Mouse (Mus musculus): ENCODE results near the gene Prnd. TPM values are rescaled to one million over a fixed set of nuclear protein-coding genes. Genes with fewer than 3 reads are reported as not detected.

The Prnd gene
- polyA plus RNA-seq, 1 experiment from 2014 or later, result 9.5 TPM

Other genes starting within 250 kb of the Prnd start
- not detected in 2 replicates for gene Erv3, start 91.1 kb upstream of the Prnd start, polyA plus RNA-seq (2015; fragmentation: Nextera tagmentation; extraction: Ambion mirVana)
- gene Prnp, start 40.9 kb upstream of the Prnd start, polyA plus RNA-seq (2015; fragmentation: Nextera tagmentation; extraction: Ambion mirVana), result 141 and 148 TPM in 2 replicates
- gene Prn, start 40.9 kb upstream of the Prnd start, polyA plus RNA-seq (2015; fragmentation: Nextera tagmentation; extraction: Ambion mirVana), result not detected in 2 replicates
- gene Rassf2, start 79.4 kb downstream of the Prnd start, polyA plus RNA-seq (2015; fragmentation: Nextera tagmentation; extraction: Ambion mirVana), result 21.6 and 22.5 TPM in 2 replicates
- 33.1 and 36.8 TPM in 2 replicates for gene Slc23a2, start 194.2 kb downstream of the Prnd start, polyA plus RNA-seq (2015; fragmentation: Nextera tagmentation; extraction: Ambion mirVana)